Mouse (Mus musculus) heart, embryonic 14.5 days (tissue): Measurements from ENCODE around the gene Hlcs. TPM values are rescaled to one million over a fixed set of nuclear protein-coding genes. Genes with fewer than 3 reads are reported as not detected.
A peak's percentile ranks its signal among the peaks of the same experiment; 100 is the strongest.

Experiments
- ATAC-seq: fragments of 200-750 bp; cut with Nextera tagmentation; 2 replicates; pipeline ENCODE4 v1.8.0; 2017; ENCODE audit warnings: low read depth, moderate TSS enrichment; ENCODE audit not compliant: insufficient number of reproducible peaks, insufficient read depth, low FRiP score
- H3K27ac ChIP-seq, 2 experiments: fragments of 200-500 bp in 1 of 2; fragments of 300-500 bp in 1 of 2; sonication (generic) in 1 of 2; replicated peaks in 1 of 2; 2 replicates each; pipeline ENCODE4 v1.5.1; 2012 to 2014; ENCODE audit warnings: low read depth in 2 of 2, low read length in 2 of 2, control low read depth in 1 of 2, mild to moderate bottlenecking in 1 of 2, mixed read lengths in 1 of 2; ENCODE audit not compliant: control insufficient read depth in 1 of 2, insufficient read depth in 1 of 2
- H3K27me3 ChIP-seq: fragments of 300-500 bp; sonication (generic); 2 replicates; pipeline ENCODE4 v1.6.1; 2014; ENCODE audit warnings: mild to moderate bottlenecking, low read length, control low read depth; ENCODE audit not compliant: control insufficient read depth, insufficient read depth
- H3K36me3 ChIP-seq: fragments of 300-500 bp; sonication (generic); 2 replicates; pipeline ENCODE4 v1.6.1; 2014; ENCODE audit warnings: mild to moderate bottlenecking, control low read depth, low read length, mixed read lengths; ENCODE audit not compliant: control insufficient read depth, insufficient read depth
- H3K4me1 ChIP-seq, 2 experiments: fragments of 200-500 bp in 1 of 2; fragments of 300-500 bp in 1 of 2; sonication (generic) in 1 of 2; 2 replicates each; pipeline ENCODE4 v1.6.1; 2012 to 2014; ENCODE audit warnings: low read length in 2 of 2, control low read depth in 1 of 2, mixed read lengths in 1 of 2; ENCODE audit not compliant: control insufficient read depth in 2 of 2, insufficient read depth in 2 of 2
- H3K4me2 ChIP-seq: fragments of 300-500 bp; sonication (generic); 2 replicates; pipeline ENCODE4 v1.6.1; 2014; ENCODE audit warnings: mild to moderate bottlenecking, low read length
- H3K4me3 ChIP-seq, 2 experiments: fragments of 200-500 bp in 1 of 2; fragments of 300-500 bp in 1 of 2; sonication (generic) in 1 of 2; 2 replicates each; pipeline ENCODE4 v1.5.1; 2012 to 2014; ENCODE audit warnings: low read length in 2 of 2, mild to moderate bottlenecking in 2 of 2, control low read depth in 1 of 2, low read depth in 1 of 2, moderate library complexity in 1 of 2; ENCODE audit not compliant: control insufficient read depth in 1 of 2, insufficient read depth in 1 of 2
- H3K9ac ChIP-seq: fragments of 300-500 bp; sonication (generic); 2 replicates; pipeline ENCODE4 v1.6.1; 2014; ENCODE audit warnings: mild to moderate bottlenecking, low read length
- H3K9me3 ChIP-seq: fragments of 300-500 bp; sonication (generic); 2 replicates; pipeline ENCODE4 v1.6.1; 2016; ENCODE audit warnings: low read length, control low read depth; ENCODE audit not compliant: control insufficient read depth
- WGBS: fragments of 180-500 bp; shearing (Covaris S2); extraction: QIAGEN DNeasy Blood & Tissue Kit; methylation state at CpG from one replicate; pipeline ENCODE4 v1.1.7; 2014; 5-methylcytosine and 5-hydroxymethylcytosine counted together
- polyA plus RNA-seq: library from polyadenylated mRNA; unstranded; fragments of >200 nt; fragmentation: Nextera tagmentation; extraction: Ambion mirVana; gene quantifications from 2 replicates; pipeline ENCODE4 v1.2.1, GENCODE M21; 2014

Hlcs gene
- polyA plus RNA-seq, 1 experiment from 2014 or later = 8.1 TPM

DNA sequence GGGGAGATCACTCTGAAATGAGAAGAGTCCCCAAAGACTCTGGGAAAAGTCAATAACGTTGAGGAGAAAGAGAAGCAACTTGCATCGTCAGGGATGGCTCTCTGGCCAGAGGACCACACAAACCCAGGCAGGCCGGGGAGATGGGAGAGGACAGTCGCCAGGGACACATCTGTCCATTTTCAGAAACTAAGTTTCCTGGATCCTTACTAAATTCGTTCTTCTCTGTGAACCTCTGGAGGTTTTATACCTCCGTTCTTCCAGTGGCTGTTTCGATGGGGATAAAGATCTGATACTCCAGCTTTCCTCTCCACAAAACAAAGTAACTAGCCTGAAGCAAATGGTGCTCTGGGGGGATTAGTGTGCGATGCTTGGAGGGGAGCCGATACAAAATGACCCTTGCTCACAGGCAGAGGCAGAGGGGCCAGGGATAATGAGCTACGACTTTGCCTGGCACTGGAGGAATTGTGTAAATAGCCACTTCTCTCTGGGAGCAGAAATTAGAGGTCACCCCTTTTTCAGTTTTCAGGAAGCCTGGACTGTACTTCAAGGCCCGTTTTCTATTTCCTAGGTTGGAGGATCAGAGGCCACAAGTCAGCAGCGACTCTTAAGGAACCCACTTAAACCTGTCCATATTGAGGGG, 220.7 kb downstream of the Hlcs start:
- no peak overlapping the region for H3K9ac ChIP-seq
- no peak for ATAC-seq
- peaks cover 98% of the 10 kb centered on the region for H3K27me3 ChIP-seq
- no peak overlapping the region for H3K4me2 ChIP-seq
- no peak overlapping the region for H3K4me3 ChIP-seq
- H3K9me3 ChIP-seq = no peaks in the 10 kb centered on the region
- WGBS = 2% methylated on average over 12 of the region's 12 CpGs
- H3K4me1 ChIP-seq = 0 out of 4 replicates have a peak, but pooled peaks cover 0 to 4% of the 10 kb centered on the region in 2 experiments
- H3K27ac ChIP-seq = no peak overlapping the region
- H3K36me3 ChIP-seq = no peaks in the 10 kb centered on the region

DNA sequence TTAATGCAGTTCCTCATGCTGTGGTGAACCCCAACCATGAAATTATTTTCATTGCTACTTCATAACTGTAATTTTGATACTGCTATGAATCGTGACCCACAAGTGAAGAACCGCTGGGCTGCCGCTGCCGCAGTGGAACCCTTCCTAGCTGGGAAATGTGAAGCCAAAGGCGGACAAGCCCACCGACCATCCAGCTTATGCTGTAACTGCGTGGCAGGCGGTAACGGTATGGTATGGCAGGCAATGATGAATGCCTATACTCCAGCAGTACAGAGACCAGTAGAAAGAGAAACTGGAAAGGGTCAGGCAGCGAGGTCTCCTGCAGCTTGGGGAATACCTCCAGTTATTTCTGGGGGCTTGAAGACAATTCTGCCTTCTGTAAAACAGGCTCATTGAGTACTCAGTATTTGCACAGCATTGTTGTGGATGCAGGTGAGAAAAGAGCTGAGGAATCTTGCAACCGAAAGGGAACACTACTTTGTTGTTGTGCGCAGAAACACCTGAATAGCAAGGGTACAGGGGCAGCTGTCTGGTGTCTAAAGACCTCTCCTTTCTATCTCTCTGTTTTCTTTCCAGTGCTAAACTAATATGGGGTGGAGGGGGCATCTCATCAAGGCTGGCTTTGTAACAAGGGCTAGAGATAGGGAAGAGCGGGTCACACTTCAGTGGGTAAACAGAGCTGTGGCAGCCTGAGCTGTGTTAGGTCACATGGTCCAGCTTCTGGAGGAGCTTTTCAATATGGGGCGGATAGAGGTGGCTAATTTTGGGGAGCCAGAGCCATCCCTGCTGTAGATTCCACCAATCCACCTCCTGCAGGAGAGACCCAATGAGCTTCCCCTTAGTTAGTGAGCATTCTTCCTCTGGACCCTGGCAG, 224.3 kb downstream of the Hlcs start:
- ATAC-seq = no peak
- no peak overlapping the region for H3K4me2 ChIP-seq
- H3K9ac ChIP-seq = no peak overlapping the region

DNA sequence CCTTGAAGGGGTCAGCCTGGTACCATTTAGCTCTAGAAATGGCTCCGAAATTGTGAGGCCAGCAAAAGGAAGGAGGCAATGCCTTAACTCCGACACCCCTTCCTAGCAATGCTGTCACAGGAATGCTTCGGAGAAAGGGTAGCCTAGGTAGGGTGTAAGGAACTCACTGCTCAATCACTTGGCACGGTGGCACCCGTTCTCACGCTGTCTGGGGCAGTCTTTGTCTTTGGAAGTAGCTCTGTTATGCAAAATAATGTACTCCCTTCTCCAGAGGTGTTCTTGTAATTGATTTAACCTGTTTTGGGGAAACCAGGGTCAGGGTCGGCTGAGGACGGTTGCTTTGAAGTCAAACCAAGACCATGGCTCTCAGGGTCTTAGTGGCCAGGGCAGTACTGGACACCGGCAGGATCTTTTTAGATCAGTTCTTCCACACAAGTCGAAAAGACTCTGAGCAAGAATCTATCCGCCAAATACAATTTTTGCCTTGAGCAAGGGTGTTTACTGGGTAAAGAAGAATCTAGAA, 225.1 kb downstream of the Hlcs start:
- no peaks in the 10 kb centered on the region for H3K36me3 ChIP-seq
- no peak overlapping the region for H3K27ac ChIP-seq
- peaks cover 96% of the 10 kb centered on the region for H3K27me3 ChIP-seq
- no peak overlapping the region for H3K9ac ChIP-seq
- no peak overlapping the region for H3K4me3 ChIP-seq
- ATAC-seq = no peak
- H3K4me2 ChIP-seq = no peak overlapping the region
- peaks cover 4 to 23% of the 10 kb centered on the region in 2 experiments; a peak in 3 of 4 replicates for H3K4me1 ChIP-seq
- 9% methylated on average over 11 of the region's 11 CpGs for WGBS
- H3K9me3 ChIP-seq = no peaks in the 10 kb centered on the region

More for the DNA sequence above, 224.3 kb downstream of the Hlcs start:
- no peaks in the 10 kb centered on the region for H3K36me3 ChIP-seq
- H3K4me3 ChIP-seq = no peak overlapping the region
- H3K27ac ChIP-seq = no peak overlapping the region
- H3K9me3 ChIP-seq = no peaks in the 10 kb centered on the region
- H3K4me1 ChIP-seq = peaks cover 4 to 23% of the 10 kb centered on the region in 2 experiments; a peak in 3 of 4 replicates
- H3K27me3 ChIP-seq = peaks cover 96% of the 10 kb centered on the region
- WGBS = 8% methylated on average over 14 of the region's 14 CpGs

DNA sequence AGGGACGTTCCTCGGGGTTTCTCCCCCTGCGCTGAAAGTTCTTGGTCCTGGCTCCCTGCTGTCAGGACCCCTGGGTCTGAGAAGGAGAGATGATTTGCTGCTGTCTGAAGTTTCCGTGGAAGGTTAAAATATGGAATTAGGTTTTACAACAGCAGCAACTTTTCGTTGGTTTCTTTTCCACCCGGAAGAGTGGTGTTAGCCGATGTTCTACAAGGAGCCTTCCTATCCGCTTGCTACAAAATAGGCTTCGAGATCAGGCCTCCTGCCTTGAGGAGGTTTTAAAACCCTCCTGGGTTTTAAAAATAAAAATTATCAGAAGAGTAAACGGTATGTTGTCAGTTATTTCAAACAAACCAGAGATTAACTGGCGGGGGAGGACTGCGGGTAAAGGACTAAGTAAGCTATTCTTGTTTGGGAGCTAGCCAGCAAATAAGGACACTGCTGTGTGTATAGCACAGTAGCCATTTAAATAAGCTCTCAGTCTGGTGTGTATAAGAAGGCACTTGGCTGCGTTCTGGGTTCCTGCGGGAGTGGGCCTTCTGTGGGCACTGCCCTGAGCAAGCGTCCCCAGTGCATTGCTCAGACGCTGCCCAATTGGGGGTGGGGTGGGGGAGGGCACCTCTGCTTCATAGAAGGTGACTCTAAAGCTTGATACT, 225.7 kb downstream of the Hlcs start:
- Histone ChIP-seq H3K27ac (no peak overlapping the region), H3K36me3 (no peaks in the 10 kb centered on the region), H3K4me3 (peak overlapping the region in 1 of 2 experiments; percentile 16; a peak in 1 of 4 replicates), H3K4me2 (peak overlapping the region; percentile 18; the same call in 1 of the 2 replicates), H3K4me1 (peaks cover 4 to 23% of the 10 kb centered on the region in 2 experiments; a peak in 3 of 4 replicates), H3K9me3 (no peaks in the 10 kb centered on the region), H3K27me3 (peaks cover 96% of the 10 kb centered on the region), H3K9ac (no peak overlapping the region)
- ATAC-seq = no peak
- WGBS = 9% methylated on average over 16 of the region's 16 CpGs

DNA sequence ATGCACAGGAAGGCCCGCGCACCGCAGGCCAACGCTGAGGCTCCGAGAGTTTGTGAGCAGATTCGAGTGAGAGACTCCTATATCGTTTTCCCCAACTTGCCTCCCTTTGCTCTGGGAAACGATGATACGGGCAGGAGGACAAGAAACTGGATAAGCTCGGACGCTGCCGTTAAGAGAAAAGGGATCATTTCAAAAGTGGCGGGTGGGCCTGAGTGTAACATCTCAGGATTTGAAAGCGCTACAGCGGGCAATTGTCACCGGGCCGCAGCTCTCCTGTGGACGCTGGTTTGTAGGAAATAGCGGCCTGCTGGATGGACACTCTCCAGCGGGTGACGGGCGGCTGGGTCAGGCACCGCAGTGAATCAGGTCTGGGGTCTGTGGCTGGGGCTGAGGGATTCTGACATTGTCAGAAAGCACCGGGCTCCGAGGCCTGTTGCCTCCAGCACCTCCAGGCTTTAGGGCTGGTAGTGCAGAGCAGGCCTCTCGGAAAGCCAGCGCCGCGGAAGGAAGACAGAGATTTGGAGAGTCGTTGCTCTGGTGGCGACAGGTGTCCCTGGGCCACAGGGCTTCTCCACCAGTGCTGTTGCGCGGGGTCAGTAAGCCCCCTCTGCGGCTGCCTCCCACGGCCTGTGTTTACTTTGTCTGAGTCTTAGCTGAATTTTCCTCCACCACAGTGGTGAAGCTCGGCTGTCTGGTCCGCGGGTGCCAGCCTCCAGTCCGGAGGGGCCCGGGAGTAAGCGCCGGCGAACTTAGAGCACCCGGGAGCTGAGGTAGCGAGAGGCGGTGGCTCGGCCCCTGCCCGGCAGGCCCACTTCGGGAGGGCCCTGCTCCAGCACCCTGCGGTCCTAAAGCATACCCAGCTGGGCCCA, 226.4 kb downstream of the Hlcs start:
- Histone ChIP-seq H3K4me3 (peak overlapping the region in 1 of 2 experiments; percentile 16; a peak in 1 of 4 replicates), H3K4me1 (peaks cover 4 to 23% of the 10 kb centered on the region in 2 experiments; a peak in 3 of 4 replicates), H3K27ac (no peak overlapping the region), H3K9ac (no peak overlapping the region), H3K27me3 (peaks cover 96% of the 10 kb centered on the region), H3K4me2 (peak overlapping the region; percentile 18; the same call in 1 of the 2 replicates), H3K36me3 (no peaks in the 10 kb centered on the region), H3K9me3 (no peaks in the 10 kb centered on the region)
- ATAC-seq = no peak
- 3% methylated on average over 50 of the region's 50 CpGs for WGBS

DNA sequence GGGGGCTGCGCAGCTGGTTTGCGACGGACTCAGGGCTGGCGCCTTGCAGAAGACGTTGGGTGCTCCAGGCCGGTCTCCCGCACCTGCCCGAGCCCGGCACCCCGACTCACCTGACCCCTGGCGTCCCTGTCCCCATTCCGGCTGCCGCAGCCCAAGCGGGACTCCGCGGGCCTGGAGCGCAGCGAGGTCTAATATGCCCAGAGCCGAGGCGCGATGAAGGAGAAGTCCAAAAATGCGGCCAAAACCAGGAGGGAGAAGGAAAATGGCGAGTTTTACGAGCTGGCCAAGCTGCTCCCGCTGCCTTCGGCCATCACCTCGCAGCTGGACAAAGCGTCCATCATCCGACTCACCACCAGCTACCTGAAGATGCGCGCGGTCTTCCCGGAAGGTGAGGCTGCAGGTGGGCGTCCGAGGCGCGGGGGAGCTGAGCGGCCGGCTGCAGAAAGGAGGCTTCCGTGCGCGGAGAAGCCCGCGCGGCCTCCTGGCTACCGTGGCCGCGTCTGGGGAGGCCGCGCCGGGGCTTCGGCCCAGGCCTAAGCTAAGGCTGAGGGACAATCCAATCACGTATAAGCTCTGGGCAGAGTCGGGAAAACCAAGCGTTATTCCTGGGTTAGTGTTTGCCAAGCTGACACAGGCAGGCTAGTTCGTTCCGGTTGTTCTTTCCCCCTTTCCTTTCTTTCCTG, 227.6 kb downstream of the Hlcs start:
- Histone ChIP-seq H3K4me3 (peak overlapping the region; percentile 33 to 47; a peak in 3 of 4 replicates), H3K9ac (no peak overlapping the region), H3K9me3 (no peaks in the 10 kb centered on the region), H3K36me3 (no peaks in the 10 kb centered on the region), H3K4me2 (peak overlapping the region; percentile 80), H3K27ac (no peak overlapping the region), H3K27me3 (peaks cover 96% of the 10 kb centered on the region), H3K4me1 (peaks cover 4 to 23% of the 10 kb centered on the region in 2 experiments; a peak in 3 of 4 replicates)
- 1% methylated on average over 57 of the region's 57 CpGs for WGBS
- ATAC-seq = no peak
